Mouse (Mus musculus) limb, embryonic 14.5 days (tissue): Measurements from ENCODE around the gene Eif2s1. TPM values are rescaled to one million over a fixed set of nuclear protein-coding genes. Genes with fewer than 3 reads are reported as not detected.
A peak's percentile ranks its signal among the peaks of the same experiment; 100 is the strongest.

Source experiments
- ATAC-seq: fragments of 200-750 bp; cut with Nextera tagmentation; 2 replicates; pipeline ENCODE4 v1.8.0; 2017; ENCODE audit warnings: low read depth, moderate number of reproducible peaks, moderate TSS enrichment; ENCODE audit not compliant: low FRiP score
- DNase-seq: peaks from one replicate; pipeline ENCODE4 v3.0.0-alpha.2; 2015; ENCODE audit warnings: low spot score
- H3K27ac ChIP-seq: fragments of 300-500 bp; sonication (generic); replicated peaks from 2 replicates; pipeline ENCODE4 v1.5.1; 2014; ENCODE audit warnings: low read depth, mild to moderate bottlenecking, low read length, moderate library complexity, mixed read lengths
- H3K27me3 ChIP-seq: fragments of 300-500 bp; sonication (generic); 2 replicates; pipeline ENCODE4 v1.6.1; 2014; ENCODE audit warnings: low read length, mixed read lengths; ENCODE audit not compliant: control insufficient read depth, insufficient read depth
- H3K36me3 ChIP-seq: fragments of 300-500 bp; sonication (generic); 2 replicates; pipeline ENCODE4 v1.6.1; 2014; ENCODE audit warnings: mild to moderate bottlenecking, low read length, moderate library complexity, mixed read lengths; ENCODE audit not compliant: control insufficient read depth, insufficient read depth
- H3K4me1 ChIP-seq: fragments of 300-500 bp; sonication (generic); 2 replicates; pipeline ENCODE4 v1.6.1; 2014; ENCODE audit warnings: antibody characterized with exemption, low read length, mixed read lengths; ENCODE audit not compliant: control insufficient read depth, insufficient read depth
- H3K4me2 ChIP-seq: fragments of 300-500 bp; sonication (generic); replicated peaks from 2 replicates; pipeline ENCODE4 v1.6.1; 2014; ENCODE audit warnings: low read depth, mild to moderate bottlenecking, low read length, moderate library complexity; ENCODE audit not compliant: severe bottlenecking
- H3K4me3 ChIP-seq: fragments of 300-500 bp; sonication (generic); replicated peaks from 2 replicates; pipeline ENCODE4 v1.5.1; 2014; ENCODE audit warnings: low read length
- H3K9ac ChIP-seq: fragments of 300-500 bp; sonication (generic); 2 replicates; pipeline ENCODE4 v1.6.1; 2014; ENCODE audit warnings: mild to moderate bottlenecking, low read depth, low read length, moderate library complexity; ENCODE audit not compliant: severe bottlenecking
- H3K9me3 ChIP-seq: fragments of 300-500 bp; sonication (generic); 2 replicates; pipeline ENCODE4 v1.6.1; 2016; ENCODE audit warnings: low read length; ENCODE audit not compliant: control insufficient read depth
- POLR2A ChIP-seq: fragments of 200-500 bp; IDR thresholded peaks from 2 replicates; pipeline ENCODE4 v1.8.0; 2012; ENCODE audit warnings: inconsistent platforms, mild to moderate bottlenecking, moderate library complexity, borderline replicate concordance; ENCODE audit not compliant: insufficient read depth, insufficient read length; ENCODE audit errors: extremely low read depth
- WGBS: fragments of 180-500 bp; shearing (Covaris S2); extraction: QIAGEN DNeasy Blood & Tissue Kit; methylation state at CpG from one replicate; pipeline ENCODE4 v1.1.7; 2014; 5-methylcytosine and 5-hydroxymethylcytosine counted together
- polyA plus RNA-seq, 2 experiments: library from polyadenylated mRNA; depleted of rRNA in 1 of 2; stranded (reverse) in 1 of 2; unstranded in 1 of 2; fragments of >200 nt; fragmentation: Nextera tagmentation in 1 of 2; extraction: Ambion mirVana in 1 of 2; gene quantifications; 2 replicates each; pipeline versions ENCODE4 v1.2.1 to v1.2.3; 2012 to 2014

The Eif2s1 gene
- polyA plus RNA-seq, 2 experiments: 64.4 to 194 TPM

GRCm38 (mm10) chr12:78848246-78848645 lies 13.4 kb upstream of the Eif2s1 start:
- Histone ChIP-seq H3K27ac (no peak overlapping the region), H3K9me3 (no peaks in the 10 kb centered on the region), H3K36me3 (peaks cover 45% of the 10 kb centered on the region), H3K9ac (no peak overlapping the region), H3K4me3 (no peak overlapping the region), H3K27me3 (no peaks in the 10 kb centered on the region), H3K4me2 (no peak overlapping the region), H3K4me1 (no peaks in the 10 kb centered on the region)
- ATAC-seq: no peak
- DNase-seq: no peak
- WGBS: 85% methylated on average over 4 of the region's 4 CpGs
- TF ChIP-seq POLR2A: no peak

GRCm38 (mm10) chr12:78860921-78861495 lies 611 bp upstream of the Eif2s1 start:
- 0 out of 2 replicates have a peak, but pooled peaks have one; percentile 14 for TF ChIP-seq POLR2A
- peak; percentile 13; the same call in 1 of the 2 replicates for ATAC-seq
- Histone ChIP-seq H3K4me1 (peaks cover 14% of the 10 kb centered on the region), H3K4me2 (peak overlapping the region; percentile 92), H3K27me3 (no peaks in the 10 kb centered on the region), H3K4me3 (peak overlapping the region; percentile 89), H3K9me3 (no peaks in the 10 kb centered on the region), H3K27ac (peak overlapping the region; percentile 35), H3K36me3 (0 out of 2 replicates have a peak, but pooled peaks cover 6% of the 10 kb centered on the region), H3K9ac (peak overlapping the region; percentile 73)
- under 1% methylated on average over 29 of the region's 30 CpGs for WGBS
- no peak for DNase-seq

- H3K36me3 ChIP-seq: peaks cover 8% of the 10 kb centered on the region
- H3K4me1 ChIP-seq: peaks cover 14% of the 10 kb centered on the region
- peak overlapping the region; percentile 86 for H3K27ac ChIP-seq
- peak; percentile 23 for ATAC-seq
- H3K9me3 ChIP-seq: no peaks in the 10 kb centered on the region
- H3K27me3 ChIP-seq: no peaks in the 10 kb centered on the region
- no peak for TF ChIP-seq POLR2A
- under 1% methylated on average over 22 of the region's 22 CpGs for WGBS
- H3K4me2 ChIP-seq: peak overlapping the region; percentile 71
- no peak for DNase-seq
- peak overlapping the region; percentile 95 for H3K9ac ChIP-seq
- H3K4me3 ChIP-seq: peak overlapping the region; percentile 89
Observed at GRCm38 (mm10) chr12:78862254-78862730, 673 bp downstream of the Eif2s1 start.

DNA sequence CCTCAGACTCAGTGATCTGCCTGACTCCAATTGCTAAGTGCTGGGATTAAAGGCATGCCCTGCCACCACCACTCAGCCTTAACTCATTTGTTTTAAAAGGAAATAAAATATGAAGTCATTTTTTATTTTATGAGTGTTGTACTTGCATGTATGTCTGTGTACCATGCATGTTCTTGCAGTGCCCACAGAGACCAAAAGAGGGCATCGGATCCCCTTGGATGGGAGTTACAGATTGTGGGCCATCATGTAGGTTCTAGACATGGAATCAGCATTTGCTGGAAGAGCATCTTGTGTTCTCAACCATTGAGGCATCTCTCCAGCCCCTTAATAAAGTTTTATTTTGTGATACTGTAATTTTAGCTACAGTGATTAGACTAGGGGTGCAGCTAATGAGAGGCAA lies 3.8 kb downstream of the Eif2s1 start:
- Histone ChIP-seq H3K4me2 (no peak overlapping the region), H3K4me1 (peaks cover 11% of the 10 kb centered on the region), H3K9me3 (no peaks in the 10 kb centered on the region), H3K9ac (no peak overlapping the region), H3K27ac (no peak overlapping the region), H3K27me3 (no peaks in the 10 kb centered on the region), H3K36me3 (peaks cover 31% of the 10 kb centered on the region), H3K4me3 (no peak overlapping the region)
- TF ChIP-seq POLR2A: no peak
- DNase-seq: no peak
- 92% methylated on average over 1 of the region's 1 CpGs for WGBS
- no peak for ATAC-seq

DNA sequence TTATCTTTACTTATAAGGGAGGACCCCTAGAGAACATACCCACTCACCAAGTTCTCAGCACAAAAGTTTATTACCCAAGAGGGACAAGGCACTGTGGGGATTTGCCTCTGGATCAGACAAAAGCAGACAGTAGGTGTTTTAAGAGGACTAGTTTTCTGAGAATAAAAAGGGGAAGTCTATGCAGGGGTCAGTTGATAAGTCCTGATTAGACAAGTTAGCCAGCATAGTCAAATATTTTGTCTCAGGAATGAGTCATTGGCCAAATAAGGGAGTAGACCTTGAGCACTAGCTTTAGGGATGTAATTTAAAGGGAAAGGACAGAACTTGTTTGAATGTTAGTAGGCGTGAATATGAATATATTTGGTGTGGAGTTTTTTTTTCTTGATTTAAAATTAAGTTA lies 6.5 kb downstream of the Eif2s1 start:
- no peak overlapping the region for H3K9ac ChIP-seq
- no peaks in the 10 kb centered on the region for H3K9me3 ChIP-seq
- H3K4me3 ChIP-seq: no peak overlapping the region
- no peak for DNase-seq
- TF ChIP-seq POLR2A: no peak
- H3K4me2 ChIP-seq: no peak overlapping the region
- peaks cover 2% of the 10 kb centered on the region; the same call in 1 of the 2 replicates for H3K4me1 ChIP-seq
- WGBS: 92% methylated on average over 1 of the region's 1 CpGs
- no peaks in the 10 kb centered on the region for H3K27me3 ChIP-seq
- ATAC-seq: no peak
- no peak overlapping the region for H3K27ac ChIP-seq
- peaks cover 44% of the 10 kb centered on the region for H3K36me3 ChIP-seq
